Mouse (Mus musculus) cerebellum, adult 2 months (tissue): Measurements from ENCODE around the gene Add3. TPM values are rescaled to one million over a fixed set of nuclear protein-coding genes. Genes with fewer than 3 reads are reported as not detected.
A peak's percentile ranks its signal among the peaks of the same experiment; 100 is the strongest.

Source experiments
- DNase-seq, 2 experiments: peaks; one replicate each; pipeline ENCODE4 v3.0.0; 2021
- H3K27ac ChIP-seq: fragments of 200-500 bp; 2 replicates; pipeline ENCODE4 v1.5.1; 2012; ENCODE audit warnings: low read length, control low read depth, inconsistent platforms; ENCODE audit not compliant: insufficient read depth
- H3K27me3 ChIP-seq: fragments of 200-500 bp; 2 replicates; pipeline ENCODE4 v1.6.1; 2012; ENCODE audit warnings: inconsistent platforms, mild to moderate bottlenecking, low read length, moderate library complexity; ENCODE audit not compliant: control insufficient read depth, insufficient read depth
- H3K4me1 ChIP-seq: fragments of 200-500 bp; 2 replicates; pipeline ENCODE4 v1.6.1; 2011; ENCODE audit warnings: low read length; ENCODE audit not compliant: control insufficient read depth, insufficient read depth
- H3K4me3 ChIP-seq: fragments of 200-500 bp; replicated peaks from 2 replicates; pipeline ENCODE3; 2011; ENCODE audit warnings: mild to moderate bottlenecking, low read depth, low read length, control low read depth; ENCODE audit not compliant: insufficient read depth
- CTCF ChIP-seq: fragments of 200-500 bp; IDR thresholded peaks from 2 replicates; pipeline ENCODE4 v1.5.1; 2011; ENCODE audit warnings: low read depth, mild to moderate bottlenecking, control low read depth, low read length, moderate library complexity, borderline replicate concordance; ENCODE audit not compliant: insufficient read depth
- POLR2A ChIP-seq: fragments of 200-500 bp; IDR thresholded peaks from 2 replicates; pipeline ENCODE4 v1.6.1; 2011; ENCODE audit warnings: low read length, control low read depth, borderline replicate concordance; ENCODE audit not compliant: insufficient read depth
- WGBS: fragments of 180-500 bp; shearing (Covaris S2); methylation state at CpG from one replicate; pipeline ENCODE4 v1.1.7; 2018; 5-methylcytosine and 5-hydroxymethylcytosine counted together
- polyA plus RNA-seq: library from polyadenylated mRNA; depleted of rRNA; stranded (reverse); fragments of >200 nt; gene quantifications from 2 replicates; pipeline ENCODE4 v1.2.3, GENCODE M21; 2012

The Add3 gene
- polyA plus RNA-seq, 1 experiment: 80.2 TPM

DNA sequence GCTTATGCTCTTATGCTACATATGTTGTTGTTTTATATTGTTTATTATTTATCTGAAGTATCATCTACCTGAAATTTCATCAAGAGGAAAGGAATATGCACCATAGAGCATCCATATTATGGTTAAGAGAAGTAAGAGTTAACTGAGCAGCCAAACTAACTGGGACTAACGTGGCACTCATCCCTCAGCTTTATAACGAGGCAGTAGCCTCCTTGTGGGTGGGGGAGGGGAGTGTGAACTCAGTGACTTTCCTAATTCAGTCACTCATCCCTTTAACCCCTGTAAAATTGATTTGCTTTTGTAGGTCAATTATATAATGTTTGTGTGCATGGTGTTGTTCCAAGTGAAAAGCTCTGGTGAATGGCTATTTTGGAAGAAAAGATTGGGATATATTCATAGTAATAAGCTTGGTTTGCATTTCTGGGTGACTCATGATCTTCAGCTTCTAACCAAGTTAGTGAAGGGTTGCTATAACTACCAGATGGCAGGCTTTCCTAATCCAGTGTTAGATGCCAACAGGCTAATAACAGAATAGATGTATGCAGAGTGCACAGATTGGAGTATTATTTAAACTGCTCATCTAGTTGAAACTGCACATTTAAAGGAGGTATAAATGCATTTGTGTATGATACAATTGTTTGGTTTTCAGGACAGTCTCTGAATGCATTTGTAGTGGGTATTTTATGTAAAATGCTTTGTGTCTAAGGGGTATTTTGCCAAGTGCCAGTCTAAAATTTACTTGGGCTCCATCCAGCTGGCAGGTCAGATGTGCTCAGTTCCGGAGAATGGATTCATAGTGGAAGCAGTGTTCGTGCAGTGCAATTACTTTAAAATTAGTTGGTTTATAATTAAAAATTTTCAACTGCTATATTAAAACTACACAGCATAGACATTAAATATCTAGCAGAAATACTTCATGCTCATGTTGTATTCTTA, 25.3 kb downstream of the Add3 start:
- H3K4me3 ChIP-seq: no peak overlapping the region
- peak; percentile 55 to 87 for DNase-seq
- 2% methylated on average over 4 of the region's 4 CpGs for WGBS
- no peaks in the 10 kb centered on the region for H3K27me3 ChIP-seq
- peak overlapping the region; percentile 73; the same call in 1 of the 2 replicates for H3K27ac ChIP-seq
- H3K4me1 ChIP-seq: peaks cover 28% of the 10 kb centered on the region
- no peak for TF ChIP-seq POLR2A
- TF ChIP-seq CTCF: no peak

DNA sequence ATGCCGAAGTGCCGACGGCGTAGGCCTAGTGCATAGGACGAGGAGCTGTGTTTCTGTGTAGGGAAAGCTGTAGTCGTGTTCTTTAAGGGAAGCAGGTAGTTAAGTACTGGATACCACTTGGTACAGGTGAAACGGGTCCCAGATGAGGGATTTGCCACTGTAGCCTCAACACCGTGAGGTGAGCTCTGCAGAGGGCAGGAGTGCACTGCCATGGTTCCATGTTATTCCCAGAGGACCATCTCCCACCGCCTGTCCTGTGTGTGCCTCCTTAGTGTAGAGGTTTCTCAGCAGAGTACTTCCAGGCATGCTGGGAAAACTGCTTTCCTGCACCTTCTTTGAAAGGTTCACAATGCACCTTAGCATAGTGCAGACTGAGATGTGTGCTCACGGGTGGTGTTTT, 26.1 kb downstream of the Add3 start:
- peak in 1 of 2 experiments; percentile 49 for DNase-seq
- Histone ChIP-seq H3K27ac (peak overlapping the region; percentile 52), H3K4me3 (peak overlapping the region; percentile 8), H3K4me1 (peaks cover 34% of the 10 kb centered on the region), H3K27me3 (no peaks in the 10 kb centered on the region)
- no peak for TF ChIP-seq CTCF
- no peak for TF ChIP-seq POLR2A
- WGBS: 29% methylated on average over 10 of the region's 10 CpGs

GRCm38 (mm10) chr19:53168576-53168975, 28.3 kb downstream of the Add3 start:
- Histone ChIP-seq H3K27ac (no peak overlapping the region), H3K4me1 (peaks cover 34% of the 10 kb centered on the region), H3K27me3 (no peaks in the 10 kb centered on the region), H3K4me3 (no peak overlapping the region)
- WGBS: 50% methylated on average over 5 of the region's 5 CpGs
- TF ChIP-seq POLR2A (no peak), CTCF (no peak)
- peak in 1 of 2 experiments; percentile 15 for DNase-seq

- peak in 1 of 2 experiments; percentile 15 for DNase-seq
Observed at GRCm38 (mm10) chr19:53170651-53171050, 30.4 kb downstream of the Add3 start.

GRCm38 (mm10) chr19:53174034-53174433, 33.8 kb downstream of the Add3 start:
- Histone ChIP-seq H3K27me3 (no peaks in the 10 kb centered on the region), H3K27ac (no peak overlapping the region), H3K4me1 (peaks cover 17% of the 10 kb centered on the region), H3K4me3 (no peak overlapping the region)
- WGBS: 81% methylated on average over 2 of the region's 2 CpGs
- no peak for DNase-seq
- TF ChIP-seq CTCF (no peak), POLR2A (no peak)

More at GRCm38 (mm10) chr19:53170651-53171050, 30.4 kb downstream of the Add3 start:
- no peak for TF ChIP-seq POLR2A
- Histone ChIP-seq H3K27ac (no peak overlapping the region), H3K27me3 (no peaks in the 10 kb centered on the region), H3K4me3 (no peak overlapping the region), H3K4me1 (peaks cover 26% of the 10 kb centered on the region)
- 92% methylated on average over 5 of the region's 5 CpGs for WGBS

- TF ChIP-seq POLR2A (no peak), CTCF (no peak)
- WGBS: 72% methylated on average over 5 of the region's 5 CpGs
- DNase-seq: peak in 1 of 2 experiments; percentile 4
- H3K27ac ChIP-seq: no peak overlapping the region
- peaks cover 20% of the 10 kb centered on the region for H3K4me1 ChIP-seq
- H3K4me3 ChIP-seq: no peak overlapping the region
- H3K27me3 ChIP-seq: no peaks in the 10 kb centered on the region
Observed at GRCm38 (mm10) chr19:53175550-53175949, 35.3 kb downstream of the Add3 start.

- Histone ChIP-seq H3K4me3 (no peak overlapping the region), H3K27ac (no peak overlapping the region), H3K4me1 (peaks cover 19% of the 10 kb centered on the region), H3K27me3 (no peaks in the 10 kb centered on the region)
- WGBS: 83% methylated on average over 4 of the region's 4 CpGs
- TF ChIP-seq CTCF (no peak), POLR2A (no peak)
- DNase-seq: no peak
Observed at GRCm38 (mm10) chr19:53176518-53176917, 36.3 kb downstream of the Add3 start.
